Mouse (Mus musculus) cerebellum, adult 11 months (tissue): Measurements from ENCODE around the gene Isg20.

Experiments
- DNase-seq: peaks from one replicate; pipeline ENCODE4 v3.0.0; 2022

Isg20 gene

DNA sequence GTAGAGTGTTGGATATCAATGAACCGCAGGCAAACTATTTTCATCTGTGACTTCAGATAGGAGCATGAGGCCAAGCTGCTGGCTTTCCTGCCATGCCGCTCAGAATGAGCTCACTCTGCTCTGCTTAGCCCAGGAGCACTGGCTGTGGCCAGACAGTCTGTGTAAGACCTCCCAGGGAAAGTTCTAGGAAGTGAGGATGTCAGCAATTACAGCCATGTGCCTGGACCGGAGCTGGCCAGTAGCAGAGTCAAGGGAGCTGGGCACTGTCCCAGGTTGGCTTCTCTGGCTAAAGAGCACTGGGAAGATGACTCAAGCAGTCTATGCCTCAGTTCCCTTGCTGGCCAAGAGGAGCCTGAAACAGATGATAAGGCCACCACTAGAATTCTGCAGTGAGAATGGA lies 50.7 kb downstream of the Isg20 start:
- DNase-seq, result no peak
